ENCODE assay signal across 9 mouse cellular contexts in genomic region chr8:125291932-125292717, GRCm38 (mm10).
A peak's percentile ranks its signal among the peaks of the same experiment; 100 is the strongest.
DNase-seq lines count a peak whose midpoint lies in the region; ATAC-seq and TF ChIP-seq lines count a peak whose summit lies in the region.
"Had no signal": no experiment of that assay in that cellular context is flagged by ENCODE, and none has a peak within 500 bp of the region (broad histone marks: within the 10 kb centered on the region; RNA-seq: fewer than 3 reads in every experiment).

No protein-coding gene starts in this region.

- H3K9me3 ChIP-seq in midbrain, postnatal 0 days (ENCODE audit: low read length): no peaks in the 10 kb centered on the region
- no peaks in the 10 kb centered on the region for H3K9me3 ChIP-seq in midbrain, embryonic 15.5 days
- H3K9me3 ChIP-seq in stomach, postnatal 0 days (ENCODE audit: control insufficient read depth, low read length): no peaks in the 10 kb centered on the region

- intact Hi-C loops in gastrocnemius, adult 2 months (cut with DNase I): loop anchor here (2.0 kb wide), 1 partner anchor 107 kb away; no protein-coding TSS in a partner anchor

- H3K9ac ChIP-seq in midbrain, postnatal 0 days (replicated peaks; ENCODE audit: low read length, poor library complexity, severe bottlenecking): no peak overlapping the region
- no peak overlapping the region for H3K9ac ChIP-seq in midbrain, embryonic 15.5 days
- H3K9ac ChIP-seq in stomach, postnatal 0 days (ENCODE audit: low read length): no peak overlapping the region

- peak overlapping the region; percentile 64 for H3K27ac ChIP-seq in gastrocnemius, adult 2 months
- peak overlapping the region; percentile 32; the same call in 1 of the 2 replicates for H3K27ac ChIP-seq in midbrain, postnatal 0 days (ENCODE audit: low read depth, low read length)
- H3K27ac ChIP-seq in midbrain, embryonic 15.5 days: no peak overlapping the region
- peak overlapping the region; percentile 74 for H3K27ac ChIP-seq in stomach, postnatal 0 days (replicated peaks)

- WGBS in midbrain, postnatal 0 days: 76% methylated on average over 22 of the region's 22 CpGs
- 79% methylated on average over 22 of the region's 22 CpGs for WGBS in midbrain, embryonic 15.5 days
- WGBS in stomach, postnatal 0 days: 60% methylated on average over 22 of the region's 22 CpGs

- TF ChIP-seq CTCF in gastrocnemius, adult 2 months (IDR thresholded peaks at IDR 0.05): peak; percentile 59
- TF ChIP-seq CTCF in midbrain, postnatal 0 days (IDR thresholded peaks at IDR 0.05): peak; percentile 47
- TF ChIP-seq CTCF in stomach, postnatal 0 days (IDR thresholded peaks at IDR 0.05; ENCODE audit: low read depth): peak; percentile 61

- H3K27me3 ChIP-seq in midbrain, postnatal 0 days (ENCODE audit: insufficient read depth, low read length): no peaks in the 10 kb centered on the region
- no peaks in the 10 kb centered on the region for H3K27me3 ChIP-seq in midbrain, embryonic 15.5 days (replicated peaks)
- H3K27me3 ChIP-seq in stomach, postnatal 0 days (ENCODE audit: control insufficient read depth, insufficient read depth, low read length): no peaks in the 10 kb centered on the region

- ATAC-seq in midbrain, postnatal 0 days (ENCODE audit: low FRiP score): no peak
- ATAC-seq in midbrain, embryonic 15.5 days (replicated peaks): no peak
- no peak for ATAC-seq in stomach, postnatal 0 days (ENCODE audit: low FRiP score, low TSS enrichment)

- DNase-seq in gastrocnemius, adult 2 months: peak; percentile 34
- DNase-seq in gastrocnemius, adult 8-10 months (ENCODE audit: low spot score in 2 of 2): no peak
- no peak for DNase-seq in midbrain, postnatal 0 days (ENCODE audit: low spot score)
- peak; percentile 49 for DNase-seq in heart, postnatal 4 days
- no peak for DNase-seq in stomach, postnatal 0 days (ENCODE audit: low spot score)
- no peak for DNase-seq in right cerebral cortex, adult 2 months (ENCODE audit: low spot score in 2 of 2)
- DNase-seq in layer of hippocampus, adult 9-10 months (ENCODE audit: low spot score): no peak

- H3K4me3 ChIP-seq in gastrocnemius, adult 2 months: no peak overlapping the region
- H3K4me3 ChIP-seq in midbrain, postnatal 0 days (ENCODE audit: low read depth, low read length): no peak overlapping the region
- H3K4me3 ChIP-seq in midbrain, embryonic 15.5 days: no peak overlapping the region
- H3K4me3 ChIP-seq in stomach, postnatal 0 days (ENCODE audit: low read depth, low read length): no peak overlapping the region

- H3K36me3 ChIP-seq in midbrain, postnatal 0 days (ENCODE audit: insufficient read depth, low read length): no peaks in the 10 kb centered on the region
- H3K36me3 ChIP-seq in midbrain, embryonic 15.5 days (replicated peaks): no peaks in the 10 kb centered on the region
- H3K36me3 ChIP-seq in stomach, postnatal 0 days (ENCODE audit: control insufficient read depth, insufficient read depth, low read length): no peaks in the 10 kb centered on the region

- H3K4me1 ChIP-seq in midbrain, postnatal 0 days (ENCODE audit: insufficient read depth, low read length): no peaks in the 10 kb centered on the region
- 0 out of 2 replicates have a peak, but pooled peaks cover 3% of the 10 kb centered on the region for H3K4me1 ChIP-seq in midbrain, embryonic 15.5 days
- peaks cover 7% of the 10 kb centered on the region; the same call in 1 of the 2 replicates for H3K4me1 ChIP-seq in stomach, postnatal 0 days (replicated peaks; ENCODE audit: control insufficient read depth, insufficient read depth)

- TF ChIP-seq EP300 in stomach, postnatal 0 days (optimal IDR thresholded peaks at IDR 0.05): no peak

- H3K4me2 ChIP-seq in midbrain, postnatal 0 days (ENCODE audit: low read depth, low read length, poor library complexity, severe bottlenecking): no peak overlapping the region
- no peak overlapping the region for H3K4me2 ChIP-seq in midbrain, embryonic 15.5 days
- H3K4me2 ChIP-seq in stomach, postnatal 0 days (replicated peaks; ENCODE audit: low read depth): no peak overlapping the region
- H3K4me2 ChIP-seq: midbrain, embryonic 11.5 days had no signal

Comparison
In these comparisons a context has a peak if more than half of its experiments do, and no peak if none do; other contexts are left out.
1. DNase-seq: peak in gastrocnemius, adult 2 months (single experiment) and heart, postnatal 4 days (single experiment); none in gastrocnemius, adult 8-10 months (0 of 2), midbrain, postnatal 0 days (single experiment), stomach, postnatal 0 days (single experiment), right cerebral cortex, adult 2 months (0 of 2) and layer of hippocampus, adult 9-10 months (single experiment).
2. Peak in every context shown above with its lines, with median percentiles within 50 percentile points of each other: CTCF ChIP-seq.